Mouse (Mus musculus): ENCODE measurements at regions not wholly inside any gene's neighbourhood (a gene's known extent, or its start where the extent isn't known, plus 50 kb on each side); places are given as distances from the start of the nearest gene placed in this dataset.

GRCm38 (mm10) chr1:23462411-23462810 lies 64.8 kb upstream of the Ogfrl1 start:
- DNase-seq (ENCODE audit: low spot score in 2 of 2) = no peak

- DNase-seq (ENCODE audit: low spot score in 2 of 2) = peak; percentile 23 to 39
These were observed 66.5 kb upstream of the Ogfrl1 start for GRCm38 (mm10) chr1:23464081-23464480.

- no peak for DNase-seq (ENCODE audit: low spot score in 2 of 2)
These were observed 68.8 kb upstream of the Ogfrl1 start for GRCm38 (mm10) chr1:23466340-23466739.

- no peak for DNase-seq (ENCODE audit: low spot score in 2 of 2)
These were observed 69.8 kb upstream of the Ogfrl1 start for GRCm38 (mm10) chr1:23467405-23467804.

- DNase-seq (ENCODE audit: low spot score in 2 of 2) = no peak
These were observed 83.3 kb upstream of the Ogfrl1 start for GRCm38 (mm10) chr1:23480776-23481320.

GRCm38 (mm10) chr1:23484566-23484965 lies 87.0 kb upstream of the Ogfrl1 start:
- no peak for DNase-seq (ENCODE audit: low spot score in 2 of 2)

- DNase-seq (ENCODE audit: low spot score in 2 of 2) = no peak
These were observed 87.7 kb upstream of the Ogfrl1 start for GRCm38 (mm10) chr1:23485150-23485775.

GRCm38 (mm10) chr1:23487031-23487430 lies 89.5 kb upstream of the Ogfrl1 start:
- DNase-seq (ENCODE audit: low spot score in 2 of 2) = no peak

GRCm38 (mm10) chr1:23490640-23491039 lies 93.1 kb upstream of the Ogfrl1 start:
- peak in 1 of 2 experiments; percentile 10 for DNase-seq (ENCODE audit: low spot score in 2 of 2)

GRCm38 (mm10) chr1:23491041-23491440 lies 93.5 kb upstream of the Ogfrl1 start:
- DNase-seq (ENCODE audit: low spot score in 2 of 2) = no peak

GRCm38 (mm10) chr1:23492981-23493380 lies 95.4 kb upstream of the Ogfrl1 start:
- no peak for DNase-seq (ENCODE audit: low spot score in 2 of 2)

- no peak for DNase-seq (ENCODE audit: low spot score in 2 of 2)
These were observed 97.8 kb upstream of the Ogfrl1 start for GRCm38 (mm10) chr1:23495412-23495811.

GRCm38 (mm10) chr1:23520113-23520512 lies 122.5 kb upstream of the Ogfrl1 start:
- DNase-seq (ENCODE audit: low spot score in 2 of 2) = no peak

- no peak for DNase-seq (ENCODE audit: low spot score in 2 of 2)
These were observed 135.1 kb upstream of the Ogfrl1 start for GRCm38 (mm10) chr1:23532659-23533058.

- no peak for DNase-seq (ENCODE audit: low spot score in 2 of 2)
These were observed 139.0 kb upstream of the Ogfrl1 start for GRCm38 (mm10) chr1:23536621-23537020.

GRCm38 (mm10) chr1:23538419-23538818 lies 140.8 kb upstream of the Ogfrl1 start:
- DNase-seq (ENCODE audit: low spot score in 2 of 2) = no peak

- no peak for DNase-seq (ENCODE audit: low spot score in 2 of 2)
These were observed 143.0 kb upstream of the Ogfrl1 start for GRCm38 (mm10) chr1:23540594-23540993.

GRCm38 (mm10) chr1:23555794-23556193 lies 158.2 kb upstream of the Ogfrl1 start:
- no peak for DNase-seq (ENCODE audit: low spot score in 2 of 2)

GRCm38 (mm10) chr1:23568106-23568505 lies 170.5 kb upstream of the Ogfrl1 start:
- no peak for DNase-seq (ENCODE audit: low spot score in 2 of 2)

GRCm38 (mm10) chr1:23574461-23574860 lies 176.9 kb upstream of the Ogfrl1 start:
- no peak for DNase-seq (ENCODE audit: low spot score in 2 of 2)

GRCm38 (mm10) chr1:23575005-23575404 lies 177.4 kb upstream of the Ogfrl1 start:
- no peak for DNase-seq (ENCODE audit: low spot score in 2 of 2)

- no peak for DNase-seq (ENCODE audit: low spot score in 2 of 2)
These were observed 177.9 kb upstream of the Ogfrl1 start for GRCm38 (mm10) chr1:23575515-23575914.

- no peak for DNase-seq (ENCODE audit: low spot score in 2 of 2)
These were observed 178.6 kb upstream of the Ogfrl1 start for GRCm38 (mm10) chr1:23576150-23576549.

Data from layer of hippocampus, adult 8-10 months (tissue).